Mouse (Mus musculus) 416B (cell line): ENCODE data around the gene Fstl1.

Source experiments
- DNase-seq: peaks from one replicate; pipeline ENCODE4 v3.0.0; 2011; ENCODE audit warnings: low read depth

Gene Fstl1

GRCm38 (mm10) chr16:37868506-37869469, 92.1 kb downstream of the Fstl1 start:
- peak; percentile 53 for DNase-seq

DNA sequence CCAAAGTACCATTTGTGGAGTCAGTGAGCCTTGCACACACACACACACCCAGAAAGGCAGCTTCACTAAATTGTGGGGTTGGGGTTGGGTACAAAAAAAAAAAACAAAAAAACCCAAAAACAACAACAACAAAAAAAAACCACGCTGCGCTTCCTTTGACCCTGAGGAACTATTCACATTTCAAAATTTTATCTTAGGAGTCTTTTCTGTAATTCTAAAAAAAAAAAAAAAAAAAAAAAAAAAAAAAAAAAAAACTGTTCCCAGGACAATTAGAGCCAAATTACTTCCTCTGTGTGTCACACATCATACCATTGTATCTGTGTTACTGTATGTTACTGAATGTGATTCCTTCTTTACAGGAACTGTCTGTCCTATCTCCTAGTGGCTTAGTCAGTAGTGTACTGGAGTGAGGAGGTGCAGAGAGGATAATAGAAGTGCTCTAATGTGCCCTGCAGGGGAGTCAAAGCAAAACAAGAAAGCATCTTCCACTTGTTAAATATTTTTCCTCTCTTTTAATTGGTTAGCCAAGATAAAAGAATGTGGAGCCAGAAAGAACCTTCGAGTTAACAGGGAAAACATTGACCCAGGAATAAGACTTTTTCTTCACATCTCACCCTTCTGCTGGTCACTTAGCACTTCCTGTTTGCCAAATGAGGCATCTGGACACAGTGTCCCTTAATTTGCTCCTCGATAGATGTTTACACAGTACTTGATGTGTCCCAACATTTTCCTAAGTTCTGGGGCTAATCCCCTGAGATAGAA, 93.0 kb downstream of the Fstl1 start:
- DNase-seq = peak; percentile 44

- peak; percentile 57 for DNase-seq
These were observed 94.5 kb downstream of the Fstl1 start for GRCm38 (mm10) chr16:37871112-37871715.

- peak; percentile 68 for DNase-seq
These were observed 98.0 kb downstream of the Fstl1 start for GRCm38 (mm10) chr16:37874501-37875235.

- no peak for DNase-seq
These were observed 100.7 kb downstream of the Fstl1 start for GRCm38 (mm10) chr16:37877406-37877805.

DNA sequence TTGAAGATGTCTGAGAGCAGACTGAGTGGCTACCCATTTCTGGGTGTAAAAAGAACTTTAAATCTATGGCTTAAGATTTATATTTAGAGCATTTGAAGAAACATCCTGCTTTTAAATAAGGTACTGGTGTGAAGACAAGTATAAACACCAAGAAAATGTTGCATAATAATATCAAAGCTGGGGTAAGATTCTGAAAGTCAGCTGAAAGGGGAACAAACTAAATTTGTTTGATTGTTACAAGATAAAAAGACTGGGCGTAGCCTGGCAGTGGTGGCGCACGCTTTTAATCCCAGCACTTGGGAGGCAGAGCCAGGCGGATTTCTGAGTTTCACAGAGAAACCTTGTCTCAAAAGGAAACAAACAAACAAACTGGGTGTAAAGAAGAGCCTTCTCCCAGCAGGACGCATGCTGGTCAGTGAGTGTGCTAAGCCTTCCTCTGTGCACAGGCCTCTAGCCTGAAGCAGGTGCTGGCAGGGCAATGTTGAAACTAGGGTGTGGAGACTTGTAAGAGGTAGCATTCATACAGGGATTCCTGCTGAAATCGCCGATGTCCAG, 102.4 kb downstream of the Fstl1 start:
- DNase-seq = peak; percentile 35

DNA sequence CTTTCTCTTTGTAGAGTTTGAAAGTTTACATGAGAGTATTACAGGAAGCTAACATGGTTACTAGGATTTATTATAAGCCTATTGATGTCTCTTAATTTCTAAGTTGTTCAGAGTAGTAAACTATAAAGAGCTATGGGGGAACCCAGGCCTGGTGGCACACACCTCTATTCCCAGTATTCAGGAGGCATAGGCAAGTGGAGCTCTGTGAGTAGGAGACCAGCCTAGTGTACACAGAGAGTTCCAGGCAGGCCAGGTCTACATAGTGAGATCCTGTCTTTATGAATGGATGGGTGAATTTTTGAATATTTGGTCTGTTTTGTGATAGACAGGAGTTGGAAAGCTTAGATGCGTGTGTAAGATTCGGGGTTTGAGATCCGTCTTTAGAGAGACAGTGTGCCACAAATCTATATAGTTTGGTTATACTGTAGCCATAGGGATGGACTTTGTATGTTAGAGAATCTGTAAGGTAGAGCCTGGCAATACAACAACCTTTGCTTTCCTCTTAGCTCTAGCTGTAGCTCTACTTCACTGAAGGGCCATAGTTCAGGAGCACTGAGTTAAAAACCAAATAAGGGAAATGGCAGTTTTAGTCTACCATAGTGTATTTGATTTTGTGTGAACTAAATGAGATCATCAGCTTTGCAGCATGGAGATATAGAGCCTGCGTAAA, 103.2 kb downstream of the Fstl1 start:
- no peak for DNase-seq

GRCm38 (mm10) chr16:37881168-37881567, 104.5 kb downstream of the Fstl1 start:
- DNase-seq = no peak
